Mouse (Mus musculus) heart, postnatal 0 days (tissue): Measurements from ENCODE around the gene H3f3b.

Experiments
- CTCF ChIP-seq: IDR thresholded peaks from 2 replicates; pipeline ENCODE4 v1.5.1; 2016; ENCODE audit warnings: antibody characterized with exemption, control low read depth, low read depth
- EP300 ChIP-seq: IDR thresholded peaks from 2 replicates; pipeline ENCODE4 v1.6.1; 2016; ENCODE audit warnings: antibody characterized with exemption, low read depth

DNA sequence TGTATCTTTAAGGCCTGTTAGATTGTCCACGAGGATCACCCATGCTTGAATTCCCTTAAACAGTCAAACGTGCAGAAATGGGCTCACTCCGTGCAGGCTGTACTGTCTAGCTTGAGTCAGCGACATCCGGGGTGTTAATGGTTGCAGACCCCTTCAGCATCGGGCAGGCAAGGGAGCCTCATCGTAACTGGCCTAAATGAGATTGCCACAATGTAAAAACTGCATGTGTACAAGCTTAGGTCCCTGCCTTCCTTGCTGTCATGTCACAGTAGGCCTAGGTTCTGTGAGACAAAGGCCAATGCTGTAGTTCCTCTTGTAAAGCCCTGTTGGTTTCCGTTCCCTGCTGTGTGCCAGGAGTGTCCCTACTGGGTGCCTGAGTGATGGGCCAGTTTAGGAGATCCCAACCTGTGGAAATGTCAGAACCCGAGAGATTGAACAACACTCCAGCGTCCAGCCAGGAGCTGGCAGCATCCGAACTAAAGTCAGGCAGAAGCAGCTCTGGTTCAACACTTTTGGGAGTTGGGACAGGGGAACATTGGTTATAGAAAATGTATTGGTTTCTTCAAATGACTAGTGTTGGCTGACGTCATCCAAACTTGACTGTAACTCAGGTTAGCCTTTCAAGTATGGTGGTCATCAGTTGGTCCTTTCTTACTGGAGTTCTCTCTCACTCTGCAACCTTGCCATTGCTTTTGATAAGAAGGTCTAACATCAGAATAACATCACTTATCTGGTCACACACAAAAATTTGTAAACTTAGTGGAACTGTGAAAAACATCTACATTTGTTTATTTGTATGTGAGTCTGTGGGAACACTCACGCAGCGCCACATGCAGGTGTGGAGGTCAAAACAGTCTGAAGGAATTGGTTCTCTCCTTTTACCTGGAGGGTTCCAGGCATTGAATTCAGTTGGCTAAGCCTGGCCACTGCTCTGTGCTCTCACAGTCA, 3.4 kb upstream of the H3f3b start:
- no peak for TF ChIP-seq CTCF
- TF ChIP-seq EP300, result no peak
